Mouse (Mus musculus) Muller cell, postnatal 12 days (primary cell): ENCODE measurements around the gene Irf5.
"Not testable (repeated sequence)": the region's sequence is repeated elsewhere in the genome, so short reads cannot be mapped to it uniquely, and the experiment has no call there.

ENCODE experiments used
- DNase-seq: peaks from one replicate; pipeline ENCODE4 v3.0.0-alpha.2; 2015; ENCODE audit errors: inconsistent ontology term

The Irf5 gene

GRCm38 (mm10) chr6:29527361-29528164 lies 1.1 kb downstream of the Irf5 start:
- DNase-seq: no peak

- DNase-seq: no peak
These were observed 1.7 kb downstream of the Irf5 start for GRCm38 (mm10) chr6:29528165-29528505.

- DNase-seq: peak; percentile 40
These were observed 2.4 kb downstream of the Irf5 start for GRCm38 (mm10) chr6:29528561-29529443.

GRCm38 (mm10) chr6:29529444-29529820 lies 3.0 kb downstream of the Irf5 start:
- DNase-seq: no peak

- DNase-seq: no peak
These were observed 3.6 kb downstream of the Irf5 start for GRCm38 (mm10) chr6:29530050-29530449.

GRCm38 (mm10) chr6:29535316-29535715 lies 8.9 kb downstream of the Irf5 start:
- no peak for DNase-seq

- DNase-seq: peak; percentile 33
These were observed 10.3 kb downstream of the Irf5 start for GRCm38 (mm10) chr6:29536651-29537193.

- DNase-seq: no peak
These were observed 10.8 kb downstream of the Irf5 start for GRCm38 (mm10) chr6:29537221-29537620.

GRCm38 (mm10) chr6:29539502-29539901 lies 13.1 kb downstream of the Irf5 start:
- no peak for DNase-seq

- no peak for DNase-seq
These were observed 13.8 kb downstream of the Irf5 start for GRCm38 (mm10) chr6:29540223-29540622.

- DNase-seq: no peak
These were observed 14.5 kb downstream of the Irf5 start for GRCm38 (mm10) chr6:29540956-29541355.

GRCm38 (mm10) chr6:29545611-29546010 lies 19.2 kb downstream of the Irf5 start:
- DNase-seq: no peak

GRCm38 (mm10) chr6:29547582-29547981 lies 21.2 kb downstream of the Irf5 start:
- DNase-seq: no peak

- no peak for DNase-seq
These were observed 21.7 kb downstream of the Irf5 start for GRCm38 (mm10) chr6:29548086-29548485.

- DNase-seq: no peak
These were observed 26.1 kb downstream of the Irf5 start for GRCm38 (mm10) chr6:29552526-29552925.

GRCm38 (mm10) chr6:29557112-29557511 lies 30.7 kb downstream of the Irf5 start:
- DNase-seq: no peak

GRCm38 (mm10) chr6:29576388-29576787 lies 50.0 kb downstream of the Irf5 start:
- not testable (repeated sequence) for DNase-seq

- DNase-seq: no peak
These were observed 54.3 kb downstream of the Irf5 start for GRCm38 (mm10) chr6:29580770-29581169.

- no peak for DNase-seq
These were observed 54.8 kb downstream of the Irf5 start for GRCm38 (mm10) chr6:29581202-29581601.
